In genomic region chr2:73427293-73427692, GRCm38 (mm10) we compare ENCODE assay signal across 9 mouse cellular contexts. TPM values are rescaled to one million over a fixed set of nuclear protein-coding genes. Genes with fewer than 3 reads are reported as not detected.
DNase-seq lines count a peak whose midpoint lies in the region; ATAC-seq and TF ChIP-seq lines count a peak whose summit lies in the region.
"Had no signal": no experiment of that assay in that cellular context is flagged by ENCODE, and none has a peak within 500 bp of the region (broad histone marks: within the 10 kb centered on the region; RNA-seq: fewer than 3 reads in every experiment).

No protein-coding gene starts in this region.

- H3K79me2 ChIP-seq in C2C12 (ENCODE audit: control insufficient read depth, insufficient read depth), result no peaks in the 10 kb centered on the region
- H3K79me2 ChIP-seq in liver, adult 2 months (ENCODE audit: control insufficient read depth, insufficient read depth, low read length), result no peaks in the 10 kb centered on the region

- no peak overlapping the region for H3K27ac ChIP-seq in liver, adult 2 months (replicated peaks; ENCODE audit: insufficient read depth, low read depth, low read length)
- no peak overlapping the region for H3K27ac ChIP-seq in forebrain, embryonic 13.5 days
- H3K27ac ChIP-seq: limb, embryonic 13.5 days had no signal

- H3K9ac ChIP-seq in liver, adult 2 months (ENCODE audit: low read depth, low read length), result no peak overlapping the region
- no peak overlapping the region for H3K9ac ChIP-seq in forebrain, embryonic 13.5 days
- H3K9ac ChIP-seq: limb, embryonic 13.5 days had no signal

- no peak overlapping the region for H3K4me2 ChIP-seq in forebrain, embryonic 13.5 days
- H3K4me2 ChIP-seq: limb, embryonic 13.5 days had no signal

- no peak overlapping the region for H3K4me3 ChIP-seq in C2C12 (ENCODE audit: insufficient read depth, poor library complexity, severe bottlenecking)
- H3K4me3 ChIP-seq in liver, adult 2 months (ENCODE audit: insufficient read depth, low read depth, low read length), result no peak overlapping the region
- no peak overlapping the region for H3K4me3 ChIP-seq in forebrain, embryonic 13.5 days
- H3K4me3 ChIP-seq: limb, embryonic 13.5 days had no signal

- H3K27me3 ChIP-seq in C2C12 (ENCODE audit: control insufficient read depth, insufficient read depth, insufficient read length), result no peaks in the 10 kb centered on the region
- H3K27me3 ChIP-seq in liver, adult 2 months (ENCODE audit: control insufficient read depth, insufficient read depth, low read length), result no peaks in the 10 kb centered on the region
- no peaks in the 10 kb centered on the region for H3K27me3 ChIP-seq in forebrain, embryonic 13.5 days
- H3K27me3 ChIP-seq: limb, embryonic 13.5 days had no signal

- TF ChIP-seq CTCF in C2C12 (IDR thresholded peaks at IDR 0.05; ENCODE audit: control insufficient read depth, insufficient read depth, insufficient read length), result peak; percentile 38
- peak; percentile 77 for TF ChIP-seq CTCF in liver, adult 2 months (IDR thresholded peaks at IDR 0.05; ENCODE audit: low read depth, low read length)

- 49% methylated on average over 1 of the region's 1 CpGs for WGBS in liver, adult 2 months
- WGBS in forebrain, embryonic 13.5 days, result 29% methylated on average over 1 of the region's 1 CpGs

- peak; percentile 81 for ATAC-seq in erythroid progenitor cell, adult 5-6 weeks (replicated peaks; ENCODE audit: low FRiP score, poor library complexity, severe bottlenecking)
- ATAC-seq in forebrain, embryonic 13.5 days, result no peak

- no peak for TF ChIP-seq POLR2A in liver, adult 2 months (IDR thresholded peaks at IDR 0.05; ENCODE audit: extremely low read depth, insufficient read depth, low read length)

- peaks cover 17% of the 10 kb centered on the region for H3K36me3 ChIP-seq in C2C12 (ENCODE audit: control insufficient read depth, insufficient read depth)
- no peaks in the 10 kb centered on the region for H3K36me3 ChIP-seq in liver, adult 2 months (ENCODE audit: control insufficient read depth, insufficient read depth, low read length)
- H3K36me3 ChIP-seq in forebrain, embryonic 13.5 days (ENCODE audit: poor library complexity, severe bottlenecking), result no peaks in the 10 kb centered on the region

- peak; percentile 26 for DNase-seq in gastrocnemius, postnatal 10 days
- DNase-seq in gastrocnemius, postnatal 25 days, result no peak
- DNase-seq in adrenal gland, postnatal 14 days, result peak; percentile 75
- DNase-seq in liver, adult 2 months (ENCODE audit: extremely low read depth, low read depth, low spot score), result peak; percentile 44
- peak; percentile 19 for DNase-seq in spleen, adult 12 weeks (ENCODE audit: low spot score)

- no peaks in the 10 kb centered on the region for H3K9me3 ChIP-seq in forebrain, embryonic 13.5 days (replicated peaks)
- H3K9me3 ChIP-seq: limb, embryonic 13.5 days had no signal

- H3ac ChIP-seq in C2C12 (ENCODE audit: control insufficient read depth, insufficient read length, low read depth), result no peak overlapping the region

- H3K79me3 ChIP-seq in C2C12 (ENCODE audit: low read depth), result no peaks in the 10 kb centered on the region

- H3K4me1 ChIP-seq in liver, adult 2 months (ENCODE audit: control insufficient read depth, insufficient read depth, low read length), result no peaks in the 10 kb centered on the region
- H3K4me1 ChIP-seq in forebrain, embryonic 13.5 days, result peaks cover 3% of the 10 kb centered on the region; the same call in 1 of the 2 replicates

TF ChIP-seq in C2C12, 6 proteins besides CTCF, POLR2A, EP300 and RAD21:
- no peak for TF ChIP-seq USF1 (IDR thresholded peaks at IDR 0.05; ENCODE audit: low read depth)
- TF ChIP-seq FOSL1 (IDR thresholded peaks at IDR 0.05; ENCODE audit: insufficient read depth, low read length, poor library complexity, severe bottlenecking), result no peak
- no peak for TF ChIP-seq CEBPB (IDR thresholded peaks at IDR 0.05; ENCODE audit: low read depth)
- no peak for TF ChIP-seq MAX (IDR thresholded peaks at IDR 0.05)
- TF ChIP-seq MYOG (IDR thresholded peaks at IDR 0.05; ENCODE audit: control insufficient read depth, extremely low read depth, insufficient read length), result no peak
- no peak for TF ChIP-seq MYOD1 (IDR thresholded peaks at IDR 0.05; ENCODE audit: control insufficient read depth, insufficient read length, low read depth)

RNA-seq across cellular contexts. Expression of gene Gpr155, which starts 40.9 kb away (rescaled TPM):
- 10 to 100 TPM; 11.9 to 12.0 TPM for total RNA-seq in gastrocnemius, postnatal 10 days (2021)
- total RNA-seq in gastrocnemius, postnatal 25 days (2021), result 10 to 100 TPM; 10.0 to 12.1 TPM
- 1.3 TPM for polyA plus RNA-seq in C2C12 (2012; fragmentation: generic; extraction: Trizol)
- 9.0 and 10.9 TPM in 2 replicates for total RNA-seq in adrenal gland, postnatal 14 days (2021)
- total RNA-seq in erythroid progenitor cell, adult 5-6 weeks (2015; ENCODE audit: low replicate concordance), result 25.2 and 31.0 TPM in 2 replicates
- 27.2 and 29.7 TPM in 2 replicates for total RNA-seq in erythroid progenitor cell, adult 5-6 weeks (2017; ENCODE audit: low replicate concordance)
- 19.9 TPM in 2 replicates for total RNA-seq in liver, adult 2 months (2014; rRNA removed)
- polyA plus RNA-seq in liver, adult 2 months (2012; rRNA removed), result 13.3 and 15.1 TPM in 2 replicates
- 6.8 and 7.2 TPM in 2 replicates for polyA plus RNA-seq in forebrain, embryonic 13.5 days (2015; fragmentation: Nextera tagmentation; extraction: Ambion mirVana)
